Mouse (Mus musculus) gastrocnemius, postnatal 36 days (tissue): ENCODE results near the gene Bahcc1. TPM values are rescaled to one million over a fixed set of nuclear protein-coding genes. Genes with fewer than 3 reads are reported as not detected.

Source experiments
- DNase-seq, 2 experiments: peaks; one replicate each; pipeline ENCODE4 v3.0.0; 2022
- intact Hi-C: fragments of 180-260 bp; cut with DNase I; formaldehyde crosslinking; loops from one replicate; pipeline ENCODE4 v1.15.1; 2025
- total RNA-seq, 2 experiments: library from RNA; stranded (reverse); gene quantifications; 2 replicates each; pipeline ENCODE4 v1.2.3; 2021

The Bahcc1 gene
- total RNA-seq, 2 experiments from 2014 or later = 2.3 to 4.1 TPM

DNA sequence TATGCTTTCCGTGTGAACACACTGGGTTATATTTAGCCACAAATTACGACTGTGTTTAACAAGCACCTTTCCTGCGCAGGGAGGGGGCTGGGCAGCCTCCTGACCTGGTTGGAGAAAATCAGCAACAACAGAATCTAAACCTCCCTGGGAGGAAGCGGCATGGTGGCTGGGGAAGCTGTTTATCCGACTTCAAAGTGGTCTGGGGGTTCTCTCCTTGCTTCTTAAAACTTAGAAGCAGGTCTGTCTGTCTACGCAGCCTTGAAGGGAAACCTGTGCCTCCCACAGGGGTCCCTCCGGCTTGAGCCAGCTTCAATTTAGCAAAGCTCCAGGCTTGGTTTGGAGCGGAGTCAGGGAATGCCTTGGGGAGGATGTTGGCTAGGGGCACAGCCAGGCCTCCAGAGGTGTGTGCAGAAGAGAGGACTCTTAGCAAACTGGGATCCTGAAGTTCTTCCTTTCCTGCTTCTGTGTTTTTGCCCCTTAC lies 5.1 kb upstream of the Bahcc1 start:
- intact Hi-C loops = no loop called here
- no peak for DNase-seq

DNA sequence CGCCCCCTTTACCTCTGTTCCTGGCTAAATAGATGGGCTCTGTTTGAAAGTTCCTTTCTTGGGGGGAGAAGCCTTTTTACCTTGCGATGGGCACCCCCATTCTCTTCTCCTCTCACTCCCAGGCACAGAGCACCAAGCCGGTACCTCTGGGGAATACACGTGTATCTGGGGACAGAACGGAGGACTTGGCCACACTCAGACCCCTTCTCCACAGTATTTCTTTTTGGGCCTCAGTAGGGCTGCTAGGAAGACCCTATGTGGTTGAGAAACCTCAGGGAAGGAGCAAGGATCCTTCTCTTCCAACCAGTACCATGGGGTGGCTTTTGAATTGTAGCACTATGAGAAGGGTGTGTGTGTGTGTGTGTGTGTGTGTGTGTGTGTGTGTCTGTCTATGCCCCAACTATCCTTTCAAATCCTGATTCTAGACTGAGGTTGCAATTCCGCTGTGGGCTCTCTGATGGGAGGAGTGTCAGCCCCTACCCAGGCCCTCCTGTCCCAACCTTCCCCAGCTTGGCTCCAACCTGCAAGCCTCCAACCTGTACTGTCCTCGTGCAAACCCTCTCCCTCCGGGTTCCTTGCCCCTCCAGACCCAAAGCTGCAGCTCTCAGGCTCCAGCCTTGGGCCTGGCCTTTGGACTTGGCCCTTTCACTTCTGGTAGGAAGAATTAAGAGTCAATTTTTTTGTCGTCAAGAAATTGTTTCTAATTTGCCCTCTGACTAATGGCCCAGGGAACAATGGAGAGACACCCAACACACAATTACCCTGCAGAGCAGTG lies 4.4 kb upstream of the Bahcc1 start:
- no peak for DNase-seq
- intact Hi-C loops = no loop called here

DNA sequence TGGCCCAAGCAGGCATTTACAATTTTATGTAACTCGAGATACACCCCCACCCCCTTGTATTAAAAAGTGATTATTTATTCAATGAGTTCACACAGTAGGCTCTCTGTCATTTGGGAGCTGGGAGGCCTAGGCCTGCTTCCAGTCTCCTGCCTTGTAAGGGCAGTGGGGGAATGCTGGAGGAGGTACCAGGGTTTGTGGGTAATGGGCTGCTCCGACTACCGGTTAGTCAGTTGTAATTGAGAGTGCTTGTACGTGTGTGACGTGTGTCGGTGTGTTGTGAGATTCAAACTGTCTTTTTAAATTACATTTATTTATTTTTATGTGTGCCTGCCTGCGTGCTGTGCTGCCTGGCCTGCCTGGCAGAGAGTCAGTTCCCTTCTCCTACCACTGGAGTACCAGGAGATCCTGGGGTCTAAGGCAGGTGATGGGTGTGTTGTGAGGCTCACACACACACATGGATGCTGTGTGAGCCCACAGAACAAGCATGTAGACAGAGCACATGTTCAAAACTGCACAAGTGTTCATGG lies 3.8 kb upstream of the Bahcc1 start:
- intact Hi-C loops = no loop called here
- DNase-seq = peak in 1 of 2 experiments; percentile 3

DNA sequence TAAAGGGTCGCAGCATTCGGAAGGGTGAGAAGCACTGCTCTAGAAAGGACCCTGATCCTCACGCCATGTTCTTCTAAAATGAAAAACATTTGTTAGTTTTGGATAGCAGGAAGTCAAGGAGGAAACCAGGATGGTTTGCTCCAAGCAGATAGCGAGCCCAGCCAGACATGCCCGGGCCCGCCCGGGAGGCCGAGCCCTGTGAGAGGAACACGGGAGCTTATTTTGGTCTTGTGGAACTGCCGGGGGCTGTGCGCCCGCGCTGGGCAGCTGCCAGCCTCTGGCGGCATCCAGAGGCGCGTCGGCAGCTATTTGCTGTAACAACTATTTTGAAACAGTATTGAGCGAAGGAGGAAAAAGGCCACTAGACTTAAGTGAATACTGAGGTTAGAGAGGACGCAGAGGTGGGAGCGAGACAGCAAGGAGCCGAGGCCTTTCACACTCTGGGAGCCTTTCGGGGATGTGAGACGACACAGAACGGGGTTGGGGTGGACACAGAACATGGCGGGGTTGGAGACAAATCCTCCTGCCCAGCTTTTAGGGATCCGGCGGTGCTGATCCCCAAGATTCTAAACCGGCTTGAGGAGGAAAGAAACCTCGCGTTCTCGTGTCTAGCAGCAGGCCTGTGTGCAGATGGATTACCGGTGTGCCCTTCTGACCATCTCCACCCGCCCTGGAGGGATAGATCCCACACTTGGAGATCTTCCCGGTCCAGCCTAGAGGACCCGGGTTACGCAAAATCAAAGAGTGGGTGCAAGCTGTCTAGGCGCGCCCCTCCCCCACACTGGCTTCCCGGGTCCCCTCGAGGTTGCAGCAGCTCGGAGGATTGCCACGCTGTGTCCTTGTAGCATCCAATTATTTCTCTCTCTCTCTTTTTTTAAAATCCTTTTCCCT lies 2.6 kb upstream of the Bahcc1 start:
- intact Hi-C loops = loop anchor here (1.0 kb wide), 1 partner anchor 41 kb away; no protein-coding TSS in a partner anchor

DNA sequence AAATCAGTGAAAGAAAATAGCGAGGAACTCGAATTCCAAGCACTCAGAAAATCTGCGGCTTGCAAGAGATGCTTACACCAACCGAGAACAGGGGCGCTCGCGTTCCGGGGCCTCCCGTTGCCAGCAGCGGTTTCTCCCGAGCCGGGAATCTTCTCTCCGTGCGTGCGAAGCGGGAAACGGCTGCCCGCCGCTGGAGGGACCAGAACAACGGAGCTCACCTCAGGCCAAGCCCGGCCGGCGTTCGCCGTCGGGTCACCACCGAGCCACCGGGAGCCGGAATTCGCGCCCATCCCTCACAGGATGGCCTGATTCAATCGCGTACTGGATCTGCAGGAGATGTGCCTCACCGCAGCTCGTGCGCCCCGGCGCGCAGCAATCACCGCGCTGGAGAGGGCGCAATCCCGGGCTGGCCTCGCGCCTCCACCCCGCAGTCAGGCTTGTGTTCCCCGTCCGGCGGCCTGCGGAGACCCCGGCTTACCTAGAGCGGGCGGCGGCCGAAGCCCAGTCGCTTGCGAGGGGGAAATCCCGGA lies 1.8 kb upstream of the Bahcc1 start:
- DNase-seq = peak; percentile 47 to 75
- intact Hi-C loops = loop anchor here (1.0 kb wide), 1 partner anchor 42 kb away; no protein-coding TSS in a partner anchor

More for the DNA sequence above, 2.6 kb upstream of the Bahcc1 start:
- DNase-seq = peak; percentile 76 to 83

DNA sequence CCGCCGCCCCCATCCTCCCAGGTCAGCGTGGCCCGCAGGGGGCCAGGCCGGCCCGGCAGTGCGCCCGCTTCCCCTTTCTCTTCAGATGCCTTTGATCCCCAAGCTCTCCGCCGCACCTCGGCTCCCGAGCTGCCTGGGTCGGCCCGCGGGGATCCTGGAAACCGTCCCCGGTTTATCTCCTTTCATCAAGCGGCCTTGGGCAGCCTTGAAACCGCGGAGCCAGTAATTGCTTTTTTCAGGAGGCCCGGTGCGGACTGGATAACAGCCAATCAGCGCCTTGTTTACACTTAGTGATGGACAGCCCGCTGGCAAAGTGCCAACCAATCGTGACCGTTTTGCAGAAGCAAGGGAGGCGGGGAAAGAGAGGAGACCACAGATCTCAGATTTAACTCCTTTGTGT lies 1.4 kb upstream of the Bahcc1 start:
- peak; percentile 99 for DNase-seq
- intact Hi-C loops = no loop called here

DNA sequence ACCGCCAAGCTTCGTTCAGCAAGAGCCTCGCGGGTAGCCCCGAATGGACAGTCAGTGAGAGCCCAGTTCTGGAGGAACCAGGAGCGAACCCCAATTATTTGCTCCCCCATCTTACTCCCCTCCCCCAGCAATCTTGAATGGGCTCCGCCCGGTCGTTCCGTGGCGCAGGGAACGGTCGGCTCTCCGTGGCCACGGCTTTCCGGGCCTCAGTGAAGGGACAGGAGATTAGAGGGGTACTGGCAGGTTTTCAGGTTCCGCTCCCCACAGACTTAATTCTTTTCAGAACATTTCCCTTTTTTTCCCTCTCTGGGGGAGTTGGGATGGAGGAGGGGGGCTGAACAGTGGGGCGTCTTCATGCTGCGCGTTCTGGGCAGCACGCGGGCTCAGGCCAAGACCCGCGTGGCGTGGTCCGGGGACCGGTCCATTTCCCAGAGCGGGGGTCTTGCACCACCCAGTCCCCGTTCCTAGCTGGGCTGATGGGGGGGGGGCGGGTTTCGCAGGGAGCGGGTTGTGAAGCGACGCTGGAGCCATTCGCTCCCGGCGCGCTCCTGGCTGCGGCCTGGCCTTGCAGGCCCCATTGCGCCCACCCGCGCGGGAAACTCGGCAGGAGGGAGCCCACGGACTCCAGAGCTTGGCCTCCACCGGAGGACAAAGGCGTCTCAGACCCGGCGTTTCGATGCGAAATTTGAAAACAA lies 841 bp downstream of the Bahcc1 start:
- peak; percentile 17 to 62 for DNase-seq
- intact Hi-C loops = loop anchor here (1.0 to 2.0 kb wide), 2 partner anchors 45 to 73 kb away; no protein-coding TSS in a partner anchor

DNA sequence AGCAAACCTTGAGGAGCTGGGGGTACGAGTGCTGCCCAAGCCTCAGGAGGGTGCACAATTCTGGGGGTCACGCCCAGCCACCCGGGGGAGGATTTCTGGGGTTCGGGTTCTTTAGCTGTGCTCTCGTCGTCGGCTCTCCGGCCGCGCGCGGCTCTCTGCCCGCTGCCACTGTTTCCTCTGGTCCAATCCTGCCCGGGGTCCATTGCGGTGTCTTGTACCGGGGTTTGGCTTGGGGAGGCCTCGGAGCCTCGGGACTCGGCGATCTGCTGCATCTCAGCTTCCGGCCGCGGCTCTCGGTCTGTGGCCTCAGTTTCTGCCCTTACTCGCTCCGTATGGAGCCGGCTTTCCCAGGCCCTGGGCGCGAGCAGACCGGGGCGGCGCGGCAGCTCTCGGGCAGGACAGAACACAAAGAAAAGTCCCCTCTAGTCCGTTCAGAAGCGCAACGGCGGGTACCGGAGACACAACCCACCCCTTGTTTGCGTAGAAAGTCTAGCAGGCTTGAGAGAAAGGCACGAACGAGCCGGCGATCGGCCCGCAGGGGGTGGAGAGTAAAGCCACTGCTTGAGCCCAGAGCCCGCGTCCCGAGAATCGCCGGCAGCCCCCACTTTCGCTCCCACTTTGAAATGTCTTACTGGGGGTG lies 1.5 kb downstream of the Bahcc1 start:
- peak; percentile 20 to 76 for DNase-seq
- intact Hi-C loops = loop anchor here (1.0 to 2.0 kb wide), 2 partner anchors 46 to 73 kb away; no protein-coding TSS in a partner anchor

DNA sequence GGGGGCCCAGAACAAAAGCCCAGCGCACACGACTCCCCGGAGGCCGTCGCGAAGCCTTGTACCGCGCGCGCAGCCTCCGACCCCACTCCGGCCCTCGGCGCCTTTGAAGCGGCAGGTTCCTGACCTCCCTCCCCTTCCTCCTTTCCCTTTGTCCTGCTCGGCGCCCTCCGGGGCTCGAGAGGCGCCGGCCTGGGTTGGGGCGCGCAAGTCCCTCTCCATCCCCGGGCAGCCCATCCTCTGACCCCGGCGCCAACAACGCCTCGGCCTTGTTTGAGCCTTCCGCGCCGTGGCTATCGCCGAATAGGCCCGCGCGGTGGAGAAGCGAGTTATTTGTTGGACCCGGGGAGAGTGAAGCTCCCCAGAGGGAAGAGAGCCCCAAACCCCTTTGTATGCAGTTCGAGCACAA lies 2.0 kb downstream of the Bahcc1 start:
- DNase-seq = peak in 1 of 2 experiments; percentile 19
- intact Hi-C loops = loop anchor here (1.0 to 2.0 kb wide), 2 partner anchors 46 to 72 kb away; no protein-coding TSS in a partner anchor

DNA sequence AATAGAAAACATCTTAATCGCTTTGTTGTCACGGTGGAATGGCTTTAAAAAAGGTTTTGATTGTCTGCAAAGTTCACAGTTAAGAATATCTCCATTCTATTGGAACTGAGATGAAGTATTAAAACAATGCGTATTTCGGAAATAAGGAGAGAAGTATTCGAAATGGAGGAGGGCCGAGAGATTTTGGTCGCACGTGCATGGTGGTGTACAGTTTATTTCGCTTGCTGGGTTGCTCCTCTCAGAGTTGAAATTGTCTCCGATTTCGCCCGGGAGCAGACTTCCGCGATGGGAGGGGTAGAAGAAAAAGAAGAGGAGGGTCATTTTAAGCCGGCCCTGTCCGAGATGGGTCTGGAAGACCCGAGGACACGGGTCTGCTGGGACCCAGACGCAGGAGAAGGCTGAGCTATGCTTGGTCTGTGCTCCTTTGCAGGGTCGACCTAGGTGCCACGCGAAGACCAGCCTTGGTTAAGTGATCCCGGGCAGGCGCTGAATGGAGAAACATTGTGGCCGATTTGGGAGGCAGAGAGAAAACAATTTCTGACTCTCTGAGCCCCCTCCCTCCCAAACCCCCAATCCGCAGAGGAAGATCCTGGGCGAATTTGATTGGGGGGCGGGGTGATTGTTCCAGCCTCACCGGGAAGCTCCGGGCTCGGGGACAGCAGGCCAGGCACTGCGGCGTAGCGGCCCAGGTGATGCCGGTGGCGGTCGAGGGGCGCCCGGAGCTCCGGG lies 2.8 kb downstream of the Bahcc1 start:
- intact Hi-C loops = loop anchor here (2.0 kb wide), 1 partner anchor 71 kb away; no protein-coding TSS in a partner anchor
- DNase-seq = peak; percentile 13 to 71

DNA sequence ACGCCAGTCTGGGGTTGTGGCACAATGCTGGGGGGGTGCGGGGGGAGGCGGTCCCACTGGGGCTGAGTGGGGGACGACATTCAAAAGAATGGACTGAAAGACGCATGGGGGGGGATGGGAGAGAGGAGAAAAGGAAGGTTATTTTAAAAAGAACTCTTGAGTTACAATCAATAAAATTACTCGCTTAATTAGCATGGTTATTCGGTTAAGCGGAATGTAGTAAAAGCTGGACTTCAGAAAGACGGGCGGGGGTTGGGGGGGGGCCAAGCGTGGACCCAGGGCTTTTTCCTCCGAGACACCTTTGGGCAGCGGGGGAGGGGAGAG lies 3.3 kb downstream of the Bahcc1 start:
- intact Hi-C loops = no loop called here
- DNase-seq = no peak

DNA sequence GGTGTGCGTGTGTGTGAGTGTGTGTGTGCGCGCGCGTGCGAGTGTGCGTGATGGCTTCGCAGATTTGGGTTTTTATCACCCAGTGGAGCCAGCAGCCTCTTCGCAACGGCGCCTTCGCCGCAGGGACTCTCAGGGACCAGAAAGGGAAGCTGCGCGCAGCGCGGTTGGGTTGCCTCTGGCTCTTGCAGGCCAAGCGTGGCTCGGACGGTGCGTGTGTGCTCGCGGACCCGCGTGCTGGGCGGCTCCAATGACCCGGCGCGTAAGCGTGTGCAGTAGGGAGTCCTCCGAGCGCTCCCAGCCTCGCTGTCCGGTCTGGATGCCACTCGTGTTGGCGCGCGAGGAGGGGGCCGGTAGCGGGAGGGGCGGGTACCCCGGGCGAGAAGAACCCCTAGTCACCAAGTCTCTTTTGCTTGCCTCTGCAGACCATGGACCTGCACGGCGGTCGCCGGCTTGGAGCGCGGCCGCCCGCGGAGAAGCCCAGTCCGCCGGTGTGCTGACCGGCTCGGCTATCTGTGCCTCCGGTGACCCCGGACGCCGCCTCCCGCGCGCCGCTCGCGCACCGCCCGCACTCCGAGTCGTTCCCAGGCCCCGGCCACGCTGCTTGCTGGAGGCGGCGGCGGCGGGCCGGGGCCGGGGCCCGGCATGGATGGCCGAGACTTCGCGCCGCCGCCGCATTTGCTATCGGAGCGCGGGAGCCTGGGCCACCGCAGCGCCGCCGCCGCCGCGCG lies 3.9 kb downstream of the Bahcc1 start:
- DNase-seq = peak in 1 of 2 experiments; percentile 74

DNA sequence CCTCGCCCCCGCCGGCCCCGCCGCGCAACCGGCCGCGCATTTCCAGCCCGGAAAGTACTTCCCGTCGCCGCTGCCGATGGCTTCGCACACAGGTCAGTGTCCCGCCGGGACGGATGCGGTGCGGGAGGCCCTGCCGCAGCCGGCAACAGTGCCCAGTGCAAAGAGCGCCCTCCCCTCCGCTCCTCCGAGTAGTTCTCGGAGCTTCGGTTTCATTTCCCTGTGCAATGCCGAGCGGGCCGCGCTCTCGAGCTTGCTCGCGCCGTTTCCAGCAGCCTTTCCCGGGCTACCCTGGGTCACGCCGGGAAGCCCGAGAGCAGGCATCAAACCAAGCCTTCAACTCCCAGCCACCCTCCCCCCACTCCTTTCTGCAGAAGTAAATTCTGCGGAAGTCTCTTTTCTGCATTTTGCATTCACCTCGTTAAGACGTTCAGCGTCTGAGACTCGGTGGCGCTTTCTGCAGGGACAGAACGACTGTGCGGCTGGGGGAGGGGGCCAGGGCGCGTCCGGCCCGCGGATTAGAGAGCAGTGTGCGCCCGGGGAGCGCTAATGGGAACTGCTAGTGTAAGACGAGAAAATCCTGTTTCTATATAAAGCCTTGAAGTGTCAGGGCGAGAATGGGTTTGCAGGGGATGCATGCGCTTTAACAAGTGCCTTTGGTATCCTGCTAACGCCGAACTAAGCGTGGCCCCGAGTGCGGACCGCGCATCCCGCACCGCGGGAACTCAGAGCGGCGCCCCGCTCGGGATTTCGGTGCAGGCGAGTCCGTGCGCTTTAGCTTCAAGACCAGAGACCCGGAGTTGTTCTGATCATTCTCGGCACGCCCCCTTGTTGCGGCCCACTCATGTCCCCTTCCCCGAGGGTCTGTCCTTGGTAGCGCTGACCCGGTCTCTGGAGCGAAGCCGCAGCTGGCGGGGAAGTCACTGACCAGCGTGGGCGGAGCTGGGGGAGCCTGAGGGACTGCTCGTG lies 4.7 kb downstream of the Bahcc1 start:
- DNase-seq = peak in 1 of 2 experiments; percentile 69
- intact Hi-C loops = loop anchor here (2.0 kb wide), 1 partner anchor 21 kb away; no protein-coding TSS in a partner anchor

More for the DNA sequence above, 3.9 kb downstream of the Bahcc1 start:
- intact Hi-C loops = no loop called here

DNA sequence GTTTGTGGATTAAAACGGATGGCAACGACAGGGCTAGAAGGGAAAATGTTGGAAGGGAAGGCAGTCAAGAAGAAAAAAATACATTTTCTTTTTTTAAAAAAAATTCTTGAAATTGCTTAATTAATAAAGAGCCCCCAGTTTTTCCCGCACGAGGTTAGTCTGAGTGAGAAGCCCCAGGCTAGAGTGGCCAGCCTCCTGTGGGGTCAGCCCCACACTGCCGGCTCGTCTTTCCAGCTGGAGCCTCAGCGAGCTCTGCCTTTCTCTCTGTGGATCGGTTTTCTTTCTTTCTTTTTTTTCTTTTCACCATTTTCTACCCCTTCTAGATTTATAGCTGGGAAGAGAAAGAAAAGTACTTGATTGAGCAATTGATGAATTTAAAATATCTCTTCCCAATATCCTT lies 5.6 kb downstream of the Bahcc1 start:
- intact Hi-C loops = loop anchor here (2.0 kb wide), 1 partner anchor 20 kb away; no protein-coding TSS in a partner anchor
- no peak for DNase-seq

DNA sequence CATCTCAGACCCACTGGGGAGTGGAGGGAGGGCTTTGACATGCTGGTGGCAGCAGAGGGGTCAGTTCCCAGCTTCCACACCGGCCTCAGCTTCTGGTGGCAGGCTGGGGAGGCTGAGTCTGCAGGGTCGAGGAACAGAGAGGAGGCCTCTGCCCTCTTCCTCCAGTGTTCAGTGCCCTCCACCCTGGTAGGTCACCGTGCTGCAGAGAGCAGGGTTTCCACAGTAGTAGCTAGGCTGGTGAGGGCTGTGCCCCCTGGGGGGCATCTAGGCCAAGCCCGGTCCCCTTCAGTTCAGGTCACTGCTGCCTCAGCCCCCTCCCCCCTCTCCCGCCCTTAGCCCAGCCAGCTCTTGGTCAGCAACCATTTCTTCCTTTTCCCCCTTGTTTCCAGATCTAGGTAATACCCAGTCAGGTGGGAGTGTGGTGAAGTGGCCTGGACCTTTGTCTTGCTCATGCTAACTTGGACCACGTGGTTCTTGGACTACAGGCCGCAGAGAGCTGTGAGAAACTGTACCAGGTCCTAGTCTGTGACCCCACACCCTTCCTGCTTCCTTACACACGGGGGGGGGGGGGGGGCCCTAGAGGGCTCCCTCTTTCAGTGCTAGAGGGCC lies 6.1 kb downstream of the Bahcc1 start:
- intact Hi-C loops = loop anchor here (2.0 kb wide), 1 partner anchor 20 kb away; no protein-coding TSS in a partner anchor
- DNase-seq = no peak

DNA sequence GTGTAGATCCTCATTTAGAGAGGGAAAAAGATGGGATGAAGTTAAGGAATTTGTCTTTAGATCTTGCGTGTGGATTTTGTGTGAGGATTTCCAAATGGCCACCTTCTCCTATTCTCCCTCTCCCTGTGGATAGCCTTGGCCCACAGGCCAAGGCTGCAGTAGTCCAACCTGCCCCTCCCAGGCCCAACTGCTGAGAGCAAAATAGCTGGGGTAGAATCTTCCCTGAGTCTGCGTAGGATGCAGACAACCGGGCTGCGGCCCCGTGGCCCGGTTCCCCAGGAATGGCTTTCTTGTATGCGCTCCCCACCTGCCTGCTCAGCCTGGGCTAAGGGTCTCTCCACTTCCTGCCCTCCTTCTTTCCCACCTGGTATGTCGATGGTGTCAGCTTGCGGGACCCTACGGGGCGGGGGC lies 6.8 kb downstream of the Bahcc1 start:
- intact Hi-C loops = loop anchor here (2.0 kb wide), 1 partner anchor 19 kb away; no protein-coding TSS in a partner anchor
- DNase-seq = no peak
